ENCODE assay signal across 10 mouse cellular contexts in the genomic region with DNA sequence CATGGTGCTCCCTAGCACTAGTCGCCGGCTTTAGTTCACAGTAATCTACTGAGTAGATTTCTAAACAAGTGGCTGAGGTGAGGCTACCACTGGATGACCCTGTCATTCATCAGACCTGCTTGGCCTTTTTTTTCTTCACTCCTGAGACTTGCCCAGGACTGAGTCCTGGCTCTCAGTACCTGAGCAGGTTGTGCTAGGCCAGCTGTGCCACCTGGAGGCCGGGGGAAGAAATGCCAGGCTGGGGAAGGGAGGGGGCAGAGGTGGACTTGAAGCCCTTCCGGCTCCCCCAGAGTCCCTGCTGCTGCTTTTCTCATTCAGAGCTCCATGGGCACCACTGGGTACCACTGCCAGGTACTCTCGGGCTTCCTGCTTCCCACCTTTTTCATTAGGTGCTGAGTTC.
DNase-seq lines count a peak whose midpoint lies in the region; ATAC-seq and TF ChIP-seq lines count a peak whose summit lies in the region.
"Had no signal": no experiment of that assay in that cellular context is flagged by ENCODE, and none has a peak within 500 bp of the region (broad histone marks: within the 10 kb centered on the region; RNA-seq: fewer than 3 reads in every experiment).

No protein-coding gene starts in this region.

- H3K27ac ChIP-seq in liver, adult 2 months (replicated peaks; ENCODE audit: insufficient read depth, low read depth, low read length): no peak overlapping the region
- no peak overlapping the region for H3K27ac ChIP-seq in liver, embryonic 11.5 days (ENCODE audit: low read depth, low read length)
- H3K27ac ChIP-seq in MEL (ENCODE audit: control insufficient read depth, low read depth, low read length): no peak overlapping the region
- H3K27ac ChIP-seq in hindbrain, postnatal 0 days: no peak overlapping the region
- no peak overlapping the region for H3K27ac ChIP-seq in midbrain, embryonic 11.5 days (ENCODE audit: low read depth, low read length)
- H3K27ac ChIP-seq: forebrain, embryonic 12.5 days had no signal

- no peak overlapping the region for H3K9ac ChIP-seq in liver, adult 2 months (ENCODE audit: low read depth, low read length)
- no peak overlapping the region for H3K9ac ChIP-seq in liver, embryonic 11.5 days (ENCODE audit: low read depth, low read length)
- no peak overlapping the region for H3K9ac ChIP-seq in MEL (ENCODE audit: control insufficient read depth, low read depth, low read length, poor library complexity, severe bottlenecking)
- H3K9ac ChIP-seq in hindbrain, postnatal 0 days (replicated peaks; ENCODE audit: low read length): no peak overlapping the region
- no peak overlapping the region for H3K9ac ChIP-seq in midbrain, embryonic 11.5 days (ENCODE audit: low read length)
- H3K9ac ChIP-seq: forebrain, embryonic 12.5 days had no signal

- TF ChIP-seq CTCF in liver, adult 2 months (IDR thresholded peaks at IDR 0.05; ENCODE audit: low read depth, low read length): peak; percentile 83
- peak; percentile 25 to 67 (median 44); a peak in 5 of 6 replicates for TF ChIP-seq CTCF in MEL (IDR thresholded peaks at IDR 0.05 in 2 of 3, conservative IDR thresholded peaks at IDR 0.05 in 1 of 3; ENCODE audit: control insufficient read depth in 1 of 3, insufficient read depth in 1 of 3, low read depth in 2 of 3, low read length in 3 of 3, poor library complexity in 1 of 3, severe bottlenecking in 1 of 3)
- TF ChIP-seq CTCF in hindbrain, postnatal 0 days (IDR thresholded peaks at IDR 0.05; ENCODE audit: low read depth): peak; percentile 40

- TF ChIP-seq POLR2A in liver, adult 2 months (IDR thresholded peaks at IDR 0.05; ENCODE audit: extremely low read depth, insufficient read depth, low read length): no peak
- TF ChIP-seq POLR2A in MEL (IDR thresholded peaks at IDR 0.05; ENCODE audit: control insufficient read depth in 1 of 2, insufficient read depth in 1 of 2, low read depth in 1 of 2, low read length in 2 of 2, poor library complexity in 1 of 2): no peak

- no peak for DNase-seq in liver, adult 2 months (ENCODE audit: extremely low read depth, low read depth, low spot score)
- no peak for DNase-seq in liver, embryonic 11.5 days (ENCODE audit: low spot score)
- DNase-seq in MEL (ENCODE audit: low read depth, low spot score): no peak
- no peak for DNase-seq in hindbrain, postnatal 0 days (ENCODE audit: low spot score)
- DNase-seq in thymus, adult 18-20 months: peak; percentile 23 to 45
- DNase-seq in cerebellum, adult 9-10 months: no peak
- DNase-seq in midbrain, embryonic 11.5 days (ENCODE audit: low spot score, missing footprints): no peak
- DNase-seq: left cerebral cortex, postnatal 4 days had no signal

- H3K9me3 ChIP-seq in liver, embryonic 11.5 days (ENCODE audit: control insufficient read depth, low read length): no peaks in the 10 kb centered on the region
- no peaks in the 10 kb centered on the region for H3K9me3 ChIP-seq in MEL (replicated peaks; ENCODE audit: insufficient read depth, low read length)
- H3K9me3 ChIP-seq in hindbrain, postnatal 0 days (ENCODE audit: low read length): no peaks in the 10 kb centered on the region
- no peaks in the 10 kb centered on the region for H3K9me3 ChIP-seq in midbrain, embryonic 11.5 days (ENCODE audit: control insufficient read depth, low read length)
- H3K9me3 ChIP-seq: forebrain, embryonic 12.5 days had no signal

- H3K27me3 ChIP-seq in liver, adult 2 months (ENCODE audit: control insufficient read depth, insufficient read depth, low read length): no peaks in the 10 kb centered on the region
- peaks cover 5% of the 10 kb centered on the region for H3K27me3 ChIP-seq in liver, embryonic 11.5 days (replicated peaks; ENCODE audit: control insufficient read depth, insufficient read depth, low read length)
- no peaks in the 10 kb centered on the region for H3K27me3 ChIP-seq in MEL (ENCODE audit: control insufficient read depth in 1 of 2, insufficient read depth in 2 of 2, low read length in 2 of 2)
- H3K27me3 ChIP-seq in hindbrain, postnatal 0 days (ENCODE audit: insufficient read depth, low read length): no peaks in the 10 kb centered on the region
- no peaks in the 10 kb centered on the region for H3K27me3 ChIP-seq in midbrain, embryonic 11.5 days (ENCODE audit: control insufficient read depth, insufficient read depth, low read length)

- H3K4me2 ChIP-seq in liver, embryonic 11.5 days: no peak overlapping the region
- H3K4me2 ChIP-seq in hindbrain, postnatal 0 days (ENCODE audit: low read depth, low read length): no peak overlapping the region
- no peak overlapping the region for H3K4me2 ChIP-seq in midbrain, embryonic 11.5 days
- H3K4me2 ChIP-seq: forebrain, embryonic 12.5 days had no signal

- H3K79me2 ChIP-seq in liver, adult 2 months (ENCODE audit: control insufficient read depth, insufficient read depth, low read length): peaks cover 6% of the 10 kb centered on the region; the same call in 1 of the 2 replicates
- no peaks in the 10 kb centered on the region; the same call in 1 of the 2 replicates for H3K79me2 ChIP-seq in MEL (ENCODE audit: control insufficient read depth, insufficient read depth, low read length, poor library complexity)

- no peak for TF ChIP-seq EP300 in MEL (IDR thresholded peaks at IDR 0.05; ENCODE audit: low read depth in 1 of 2, low read length in 2 of 2)

- H3K4me1 ChIP-seq in liver, adult 2 months (ENCODE audit: control insufficient read depth, insufficient read depth, low read length): peaks cover 9% of the 10 kb centered on the region
- peaks cover 5% of the 10 kb centered on the region; the same call in 1 of the 2 replicates for H3K4me1 ChIP-seq in liver, embryonic 11.5 days (replicated peaks; ENCODE audit: control insufficient read depth, insufficient read depth, low read length)
- H3K4me1 ChIP-seq in MEL (ENCODE audit: control insufficient read depth in 1 of 2, insufficient read depth in 2 of 2, low read length in 2 of 2): peaks cover 6 to 11% of the 10 kb centered on the region in 2 experiments; a peak in 3 of 4 replicates
- H3K4me1 ChIP-seq in hindbrain, postnatal 0 days (ENCODE audit: insufficient read depth, low read length): no peaks in the 10 kb centered on the region
- peaks cover 5% of the 10 kb centered on the region; the same call in 1 of the 2 replicates for H3K4me1 ChIP-seq in midbrain, embryonic 11.5 days (ENCODE audit: control insufficient read depth, insufficient read depth, low read length)

- no peaks in the 10 kb centered on the region for H3K36me3 ChIP-seq in liver, adult 2 months (ENCODE audit: control insufficient read depth, insufficient read depth, low read length)
- no peaks in the 10 kb centered on the region for H3K36me3 ChIP-seq in liver, embryonic 11.5 days (ENCODE audit: control insufficient read depth, insufficient read depth, low read length)
- H3K36me3 ChIP-seq in MEL (ENCODE audit: control insufficient read depth in 1 of 2, insufficient read depth in 2 of 2, low read length in 2 of 2): peaks cover 0 to 4% of the 10 kb centered on the region in 2 experiments; a peak in 2 of 4 replicates
- H3K36me3 ChIP-seq in hindbrain, postnatal 0 days (ENCODE audit: insufficient read depth, low read length): no peaks in the 10 kb centered on the region
- no peaks in the 10 kb centered on the region for H3K36me3 ChIP-seq in midbrain, embryonic 11.5 days (ENCODE audit: control insufficient read depth, insufficient read depth, low read length)
- H3K36me3 ChIP-seq: forebrain, embryonic 12.5 days had no signal

- no peak for ATAC-seq in liver, embryonic 11.5 days (replicated peaks; ENCODE audit: low FRiP score)
- no peak for ATAC-seq in hindbrain, postnatal 0 days
- ATAC-seq in midbrain, embryonic 11.5 days (ENCODE audit: low FRiP score): no peak

- TF ChIP-seq RAD21 in MEL (IDR thresholded peaks at IDR 0.05; ENCODE audit: low read depth, low read length): peak; percentile 30

- WGBS in liver, adult 2 months: 65% methylated on average over 5 of the region's 5 CpGs
- WGBS in liver, embryonic 11.5 days: 62% methylated on average over 5 of the region's 5 CpGs
- WGBS in hindbrain, postnatal 0 days: 56% methylated on average over 5 of the region's 5 CpGs
- WGBS in midbrain, embryonic 11.5 days: 54% methylated on average over 5 of the region's 5 CpGs

- H3K4me3 ChIP-seq in liver, adult 2 months (ENCODE audit: insufficient read depth, low read depth, low read length): no peak overlapping the region
- no peak overlapping the region for H3K4me3 ChIP-seq in liver, embryonic 11.5 days (ENCODE audit: low read depth, low read length)
- no peak overlapping the region for H3K4me3 ChIP-seq in MEL (ENCODE audit: control insufficient read depth in 1 of 2, insufficient read depth in 1 of 2, low read depth in 2 of 2, low read length in 2 of 2)
- no peak overlapping the region for H3K4me3 ChIP-seq in hindbrain, postnatal 0 days (ENCODE audit: low read length)
- no peak overlapping the region for H3K4me3 ChIP-seq in midbrain, embryonic 11.5 days (ENCODE audit: low read depth, low read length)
- H3K4me3 ChIP-seq: forebrain, embryonic 12.5 days; myocyte had no signal

TF ChIP-seq in MEL, 35 proteins besides CTCF, POLR2A, EP300 and RAD21:
- TF ChIP-seq NRF1 (IDR thresholded peaks at IDR 0.05; ENCODE audit: insufficient read depth, low read depth, low read length, poor library complexity, severe bottlenecking): no peak
- TF ChIP-seq GATA1 (IDR thresholded peaks at IDR 0.05; ENCODE audit: low read depth, low read length): no peak
- peak; percentile 49 for TF ChIP-seq SMC3 (IDR thresholded peaks at IDR 0.05; ENCODE audit: low read depth, low read length)
- no peak; the same call in 1 of the 2 replicates for TF ChIP-seq ZC3H11A (IDR thresholded peaks at IDR 0.05; ENCODE audit: low read depth, low read length)

Comparison
In these comparisons a context has a peak if more than half of its experiments do, and no peak if none do; other contexts are left out.
1. DNase-seq: peak in thymus, adult 18-20 months (2 of 2); none in liver, adult 2 months (single experiment), liver, embryonic 11.5 days (single experiment), MEL (single experiment), hindbrain, postnatal 0 days (single experiment), cerebellum, adult 9-10 months (single experiment) and midbrain, embryonic 11.5 days (single experiment).
2. Peak in every context shown above with its lines, with median percentiles within 50 percentile points of each other: CTCF ChIP-seq.